Mouse (Mus musculus) brain, embryonic 18.5 days (tissue): ENCODE measurements around the gene Rs1.
"Not testable (repeated sequence)": the region's sequence is repeated elsewhere in the genome, so short reads cannot be mapped to it uniquely, and the experiment has no call there.

Experiments
- DNase-seq: peaks from one replicate; pipeline ENCODE4 v3.0.0-alpha.2; 2012; ENCODE audit warnings: low read depth, low spot score

Rs1 gene

DNA sequence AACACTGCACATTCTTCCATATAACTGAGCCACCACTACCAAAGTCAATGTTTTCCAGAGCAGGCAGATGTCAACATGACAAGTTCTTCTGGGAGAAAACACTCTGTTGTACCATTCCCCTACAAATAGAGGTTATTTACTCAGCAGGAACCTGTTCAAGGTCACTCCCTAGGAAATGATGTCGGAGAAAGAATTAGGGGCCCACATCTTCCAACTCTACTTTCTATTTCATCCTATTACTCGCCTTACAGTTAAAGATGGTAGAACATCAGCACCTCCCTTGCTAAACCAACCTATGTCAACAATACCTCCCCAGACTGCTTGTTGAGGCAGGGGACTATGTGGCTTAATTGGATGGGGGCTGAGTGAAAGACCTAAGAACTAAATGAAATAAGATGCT lies at the start of gene Rs1:
TSS of gene Rs1 (plus strand) at position 301 of the 400 bp plus-strand sequence.
- no peak for DNase-seq

DNA sequence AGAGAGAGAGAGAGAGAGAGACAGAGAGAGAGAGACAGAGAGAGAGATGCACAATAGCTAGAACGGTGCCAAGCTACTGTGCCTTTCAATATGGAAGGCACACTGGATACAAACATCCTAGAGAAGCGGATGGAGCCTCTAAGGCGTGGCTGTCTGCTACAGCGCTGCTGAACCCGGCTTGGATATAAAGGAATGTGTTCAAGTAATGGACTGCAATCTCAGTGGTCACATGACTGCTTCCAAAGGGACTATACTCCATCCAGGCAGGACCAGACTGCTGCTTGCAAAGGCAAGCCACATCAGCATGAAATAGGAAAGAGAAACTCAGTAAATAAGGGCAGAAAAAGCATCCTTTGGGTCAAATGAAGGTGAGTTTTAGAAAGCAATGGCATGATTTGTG lies 32.2 kb upstream of the Rs1 start, which contains the start of gene Ppef1:
TSS of gene Ppef1 (minus strand) at position 116 of the 400 bp plus-strand sequence.
- DNase-seq, result no peak

DNA sequence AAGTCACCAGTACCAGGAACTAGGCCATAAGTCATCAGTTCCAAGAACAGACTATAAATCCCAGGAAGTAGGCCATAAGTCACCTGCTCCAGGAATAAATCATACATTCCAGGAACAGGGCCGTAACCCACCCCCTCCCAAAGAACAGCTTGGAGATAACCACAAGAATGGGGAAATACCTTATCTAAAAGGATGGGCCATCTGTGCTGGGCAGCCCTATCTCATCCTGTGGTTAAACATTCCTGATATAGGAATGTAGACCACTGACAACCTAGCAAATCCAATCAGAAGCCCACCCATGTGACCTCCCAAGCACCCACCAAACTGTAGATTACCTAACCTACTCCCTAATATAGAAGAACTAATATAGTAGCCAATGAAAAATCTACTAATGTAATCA lies 22.4 kb upstream of the Rs1 start:
- no peak for DNase-seq

DNA sequence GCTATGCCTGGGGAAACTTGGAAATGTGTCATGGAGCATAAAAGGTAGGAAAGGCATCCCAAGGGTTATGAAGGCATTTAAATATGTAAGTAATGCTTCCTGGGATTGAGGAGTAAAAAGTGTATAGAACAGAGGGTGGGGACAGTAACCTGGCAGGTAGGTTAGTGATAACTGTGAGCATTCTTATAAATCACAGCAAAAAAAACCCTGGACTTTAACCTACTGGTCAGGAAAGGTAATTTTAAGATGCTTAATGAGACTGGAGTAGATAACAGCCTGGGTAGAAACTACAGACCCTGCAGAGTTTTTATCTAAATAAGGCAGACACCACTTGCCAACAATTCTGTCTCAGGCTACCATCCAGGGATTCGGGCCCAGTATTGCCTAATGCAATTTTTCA lies 19.2 kb upstream of the Rs1 start:
- no peak for DNase-seq

DNA sequence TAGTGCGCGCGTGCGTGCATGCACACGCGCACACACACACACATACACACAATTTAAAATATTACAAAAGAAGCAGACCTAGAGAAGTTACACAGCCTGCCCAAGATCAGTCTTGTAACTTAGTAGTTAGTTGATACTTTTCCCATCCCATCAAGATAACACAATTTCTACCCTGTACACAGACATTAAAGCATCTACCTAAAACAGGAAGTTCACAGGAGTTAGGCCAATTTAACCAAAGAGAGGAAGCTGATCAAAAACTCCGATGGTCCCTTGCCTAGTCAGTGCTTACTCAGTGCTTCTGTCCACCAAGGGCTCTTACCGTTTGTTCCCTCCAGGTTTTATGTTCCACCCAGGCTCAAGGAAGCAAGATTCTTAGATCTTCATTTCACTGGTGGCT lies 17.0 kb upstream of the Rs1 start:
- DNase-seq, result no peak

DNA sequence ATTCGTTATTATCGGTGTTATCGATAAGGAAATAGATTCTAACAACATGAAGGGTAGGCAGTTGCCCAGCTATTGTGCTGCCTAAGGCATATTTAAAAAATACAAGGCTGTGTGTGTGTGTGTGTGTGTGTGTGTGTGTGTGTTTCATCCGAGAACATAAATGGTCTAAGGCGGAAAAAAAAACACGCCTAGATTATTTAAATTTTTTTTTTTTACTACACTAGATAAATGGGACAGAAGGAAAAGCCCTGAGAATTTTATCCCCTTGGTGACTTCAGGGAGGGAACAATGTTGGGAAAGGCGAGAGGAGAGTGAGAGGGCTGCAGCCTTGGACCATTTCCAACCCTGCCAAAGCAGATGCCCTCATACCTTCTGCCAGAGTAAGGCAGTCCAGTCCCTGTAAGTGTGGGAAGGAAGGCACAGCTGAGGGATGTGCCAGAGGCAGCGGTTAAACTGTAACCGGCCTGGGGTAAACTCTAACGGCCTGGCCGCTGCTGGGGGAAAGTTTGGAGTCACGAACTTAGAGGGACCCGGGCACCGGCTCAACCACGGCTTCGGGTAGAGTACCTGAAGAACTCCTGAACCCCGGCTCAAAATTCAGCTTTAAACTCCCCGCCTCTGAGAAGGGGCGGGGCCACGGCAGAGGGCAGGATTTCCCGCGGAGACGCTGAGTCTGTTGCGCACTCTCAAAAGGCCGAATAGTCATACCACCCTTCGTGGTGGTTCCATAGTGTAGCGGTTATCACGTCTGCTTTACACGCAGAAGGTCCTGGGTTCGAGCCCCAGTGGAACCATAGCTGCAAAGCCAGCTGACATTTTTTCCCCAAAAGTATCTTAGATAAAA lies 2.2 kb upstream of the Rs1 start:
- peak; percentile 52 for DNase-seq

DNA sequence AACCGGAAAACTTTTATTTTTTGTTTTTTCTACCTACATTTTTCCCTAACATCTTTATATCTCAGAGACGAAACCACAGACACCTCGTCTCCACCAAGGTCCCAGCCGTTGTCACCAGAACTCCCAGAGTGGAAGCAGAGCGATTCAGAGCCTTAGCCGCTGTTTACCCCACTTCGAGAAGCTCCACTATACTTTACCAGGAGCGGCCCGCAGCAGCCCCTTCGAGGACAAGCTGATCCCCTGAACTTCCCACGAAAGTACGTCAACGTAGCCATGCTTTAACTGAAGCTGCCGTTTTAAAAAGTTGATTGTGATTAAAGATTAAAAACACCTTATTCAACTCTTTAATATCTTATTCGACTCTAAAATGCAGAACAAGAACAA lies 1.6 kb upstream of the Rs1 start:
- no peak for DNase-seq

DNA sequence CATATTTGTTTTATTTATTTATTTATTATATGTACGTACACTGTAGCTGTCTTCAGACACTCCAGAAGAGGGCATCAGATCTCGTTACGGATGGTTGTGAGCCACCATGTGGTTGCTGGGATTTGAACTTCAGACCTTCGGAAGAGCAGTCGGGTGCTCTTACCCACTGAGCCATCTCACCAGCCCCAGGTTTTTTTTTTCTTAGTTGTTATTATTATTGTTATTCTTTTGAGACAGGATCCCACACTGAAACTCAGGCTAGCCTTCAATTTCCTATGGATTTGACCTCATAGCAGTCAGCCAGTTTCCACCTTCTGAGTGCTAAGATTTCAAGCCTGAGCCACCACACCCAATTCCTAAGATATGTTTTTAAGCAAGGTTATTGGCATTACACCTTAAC lies 1.8 kb downstream of the Rs1 start:
- DNase-seq, result not testable (repeated sequence)

DNA sequence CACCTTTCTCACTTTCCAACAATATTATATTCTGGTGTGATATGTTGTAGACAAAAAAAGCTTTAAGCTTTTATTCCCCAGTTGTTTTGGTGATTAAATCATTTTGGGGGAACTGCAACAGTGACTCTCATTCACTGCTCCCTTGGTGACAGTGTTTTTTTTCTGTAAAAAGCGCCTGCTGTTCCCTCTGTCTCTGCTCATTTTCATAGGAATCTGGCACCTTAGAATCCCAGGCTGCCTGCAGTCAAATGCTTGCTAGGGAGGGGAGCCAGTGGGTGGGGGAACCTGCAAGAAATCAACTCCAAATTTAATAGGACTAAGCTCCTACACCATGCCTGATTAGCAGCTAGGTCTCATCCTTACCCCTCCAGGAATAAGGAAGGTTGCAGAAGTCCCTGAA lies 5.2 kb downstream of the Rs1 start:
- no peak for DNase-seq

DNA sequence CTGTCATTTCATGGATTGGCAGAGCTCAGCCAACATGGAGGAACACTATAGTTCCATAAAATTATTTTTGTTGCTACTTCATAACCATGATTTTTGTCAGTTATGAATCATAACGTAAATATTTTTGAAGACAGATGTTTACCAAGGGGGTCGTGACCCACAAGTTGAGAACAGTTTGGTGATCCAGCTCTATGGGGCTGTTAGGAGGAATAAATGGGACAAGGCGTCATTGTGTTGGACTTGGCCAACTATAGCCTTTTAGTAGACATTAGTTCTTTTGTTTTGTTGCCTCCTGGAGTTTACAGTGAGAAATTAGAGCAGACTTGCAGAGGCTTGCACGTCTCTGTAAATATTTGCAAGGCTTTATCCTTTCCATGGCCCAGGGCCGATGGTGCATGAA lies 14.5 kb downstream of the Rs1 start:
- DNase-seq, result no peak

DNA sequence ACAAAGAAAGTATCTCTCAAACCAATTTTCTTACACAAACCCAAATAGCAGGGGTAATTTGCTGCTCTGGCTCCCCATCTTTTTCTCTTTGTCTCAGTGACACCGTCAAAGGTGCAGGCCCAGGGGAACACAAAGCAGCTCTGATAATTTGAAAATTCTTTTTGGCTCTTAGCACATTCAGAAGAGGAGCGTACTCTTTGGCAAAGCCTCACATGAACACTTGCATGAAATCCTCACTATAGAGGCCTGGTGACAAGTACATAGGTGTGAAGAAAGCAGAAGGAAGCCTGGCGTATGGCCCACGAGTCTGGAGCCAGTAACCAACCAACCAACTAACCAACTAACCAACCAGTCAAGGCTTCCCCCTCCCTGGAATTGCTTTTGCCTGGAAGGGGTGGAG lies 27.1 kb downstream of the Rs1 start:
- DNase-seq, result no peak

DNA sequence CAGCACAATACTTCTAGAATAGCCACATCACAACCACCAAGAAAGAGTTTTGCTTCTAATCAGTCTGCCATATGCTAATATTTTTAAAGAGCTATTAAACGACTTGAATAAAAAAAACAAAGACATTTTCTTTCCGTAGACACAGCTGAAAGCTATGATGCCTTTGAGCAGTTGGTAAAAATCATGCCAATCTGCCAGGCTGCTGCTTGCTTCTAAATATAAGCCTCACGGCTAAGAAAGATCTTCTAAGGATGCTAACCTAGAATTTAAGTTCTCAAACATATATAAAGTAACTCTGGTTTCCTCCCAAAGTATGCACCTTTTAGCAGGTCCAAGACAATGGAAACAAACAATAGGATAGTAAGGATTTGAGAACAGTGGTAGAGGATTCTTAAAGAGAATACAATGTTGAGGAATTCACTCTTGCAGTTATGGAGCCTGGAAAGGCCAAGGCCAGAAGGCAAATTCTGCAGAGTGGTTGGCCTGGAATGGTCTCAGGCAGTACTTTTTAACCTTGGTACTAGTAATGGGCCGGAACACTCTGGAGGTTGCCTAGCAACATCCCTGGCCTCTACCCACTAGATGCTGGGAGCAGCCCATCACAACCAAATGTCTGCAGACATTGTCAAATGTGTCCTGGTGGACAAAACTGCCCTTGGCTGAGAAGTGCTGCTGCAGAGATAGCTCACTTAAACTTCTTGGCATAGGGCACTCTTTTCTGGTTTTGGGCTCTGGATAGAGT lies 36.8 kb downstream of the Rs1 start:
- DNase-seq, result no peak

DNA sequence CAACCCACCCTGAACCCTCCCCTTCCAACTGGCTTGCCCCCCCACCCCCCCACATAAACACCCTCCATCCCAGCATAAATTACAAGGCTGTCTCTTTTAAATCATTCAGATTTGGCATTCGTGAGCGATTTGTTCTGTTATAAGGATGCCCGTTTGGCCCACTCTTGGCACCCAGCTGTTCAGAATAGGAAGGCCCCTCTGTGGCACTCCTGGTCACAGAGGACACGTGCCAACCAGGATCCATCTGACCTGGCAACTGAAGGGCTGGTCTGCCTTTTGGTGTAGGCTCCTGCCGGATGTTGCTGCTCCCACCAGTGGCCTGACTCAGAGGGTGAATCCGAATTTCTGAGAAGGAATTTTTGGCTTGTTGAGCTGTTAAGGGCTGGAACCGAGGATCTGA lies 40.4 kb downstream of the Rs1 start:
- no peak for DNase-seq
